Mouse (Mus musculus) MEL (cell line): ENCODE data around the gene Tnfaip2. TPM values are rescaled to one million over a fixed set of nuclear protein-coding genes. Genes with fewer than 3 reads are reported as not detected.

ENCODE experiments used
- DNase-seq: peaks from one replicate; pipeline ENCODE4 v3.0.0; 2011; ENCODE audit warnings: low read depth, low spot score
- H3K27ac ChIP-seq: 2 replicates; pipeline ENCODE4 v1.5.1; 2012; ENCODE audit warnings: low read depth, mild to moderate bottlenecking, control low read depth, low read length, moderate library complexity; ENCODE audit not compliant: control insufficient read depth
- H3K27me3 ChIP-seq, 2 experiments: fragments of 150-350 bp in 1 of 2; sonication (generic) in 1 of 2; 2 replicates each; pipeline ENCODE4 v1.6.1; 2012; ENCODE audit warnings: low read length in 2 of 2, mild to moderate bottlenecking in 2 of 2, improper control_type of control experiment in 1 of 2, moderate library complexity in 1 of 2; ENCODE audit not compliant: insufficient read depth in 2 of 2, control insufficient read depth in 1 of 2
- H3K36me3 ChIP-seq, 2 experiments: 2 replicates each; pipeline ENCODE4 v1.6.1; 2012 to 2014; ENCODE audit warnings: low read length in 2 of 2, improper control_type of control experiment in 1 of 2, inconsistent platforms in 1 of 2, mild to moderate bottlenecking in 1 of 2; ENCODE audit not compliant: insufficient read depth in 2 of 2, control insufficient read depth in 1 of 2
- H3K4me1 ChIP-seq, 2 experiments: fragments of 150-350 bp in 1 of 2; sonication (generic) in 1 of 2; 2 replicates each; pipeline ENCODE4 v1.6.1; 2012; ENCODE audit warnings: low read length in 2 of 2, improper control_type of control experiment in 1 of 2, mild to moderate bottlenecking in 1 of 2; ENCODE audit not compliant: insufficient read depth in 2 of 2, control insufficient read depth in 1 of 2
- H3K4me3 ChIP-seq, 2 experiments: fragments of 150-350 bp in 1 of 2; sonication (generic) in 1 of 2; 2 replicates each; pipeline ENCODE4 v1.5.1; 2012; ENCODE audit warnings: low read depth in 2 of 2, low read length in 2 of 2, mild to moderate bottlenecking in 2 of 2, moderate library complexity in 2 of 2, control low read depth in 1 of 2, improper control_type of control experiment in 1 of 2; ENCODE audit not compliant: control insufficient read depth in 1 of 2, insufficient read depth in 1 of 2
- H3K79me2 ChIP-seq: 2 replicates; pipeline ENCODE4 v1.6.1; 2012; ENCODE audit warnings: mild to moderate bottlenecking, low read length, moderate library complexity; ENCODE audit not compliant: control insufficient read depth, poor library complexity, insufficient read depth
- H3K9ac ChIP-seq: 2 replicates; pipeline ENCODE4 v1.6.1; 2012; ENCODE audit warnings: low read depth, mild to moderate bottlenecking, control low read depth, low read length, moderate library complexity; ENCODE audit not compliant: control insufficient read depth, poor library complexity, severe bottlenecking
- H3K9me3 ChIP-seq: fragments of 150-350 bp; sonication (generic); replicated peaks from 2 replicates; pipeline ENCODE4 v1.6.1; 2012; ENCODE audit warnings: mild to moderate bottlenecking, low read length, improper control_type of control experiment, moderate library complexity; ENCODE audit not compliant: insufficient read depth
- BHLHE40 ChIP-seq: IDR thresholded peaks from 2 replicates; pipeline ENCODE4 v1.6.1; 2012; ENCODE audit warnings: low read depth, mild to moderate bottlenecking, inconsistent platforms, low read length, improper control_type of control experiment, borderline replicate concordance
- CHD1 ChIP-seq: IDR thresholded peaks from 2 replicates; pipeline ENCODE4 v1.6.1; 2012; ENCODE audit warnings: low read depth, mild to moderate bottlenecking, inconsistent platforms, low read length, improper control_type of control experiment
- CHD2 ChIP-seq: IDR thresholded peaks from 2 replicates; pipeline ENCODE4 v1.6.1; 2011; ENCODE audit warnings: low read length, improper control_type of control experiment
- CTCF ChIP-seq, 3 experiments: IDR thresholded peaks in 2 of 3; conservative IDR thresholded peaks in 1 of 3; 2 replicates each; pipeline ENCODE4 v1.5.1; 2011 to 2012; ENCODE audit warnings: low read length in 3 of 3, low read depth in 2 of 3, mild to moderate bottlenecking in 2 of 3, improper control_type of control experiment in 1 of 3, inconsistent platforms in 1 of 3, mixed read lengths in 1 of 3, moderate library complexity in 1 of 3; ENCODE audit not compliant: control insufficient read depth in 1 of 3, insufficient read depth in 1 of 3, poor library complexity in 1 of 3, severe bottlenecking in 1 of 3
- EP300 ChIP-seq, 2 experiments: IDR thresholded peaks; 2 replicates each; pipeline ENCODE4 v1.6.1; 2011; ENCODE audit warnings: improper control_type of control experiment in 2 of 2, low read length in 2 of 2, low read depth in 1 of 2, mild to moderate bottlenecking in 1 of 2
- ETS1 ChIP-seq: IDR thresholded peaks from 2 replicates; pipeline ENCODE4 v1.6.1; 2012; ENCODE audit warnings: low read depth, mild to moderate bottlenecking, inconsistent platforms, low read length, improper control_type of control experiment, moderate library complexity
- GABPA ChIP-seq: IDR thresholded peaks from 2 replicates; pipeline ENCODE4 v1.6.1; 2012; ENCODE audit warnings: low read depth, mild to moderate bottlenecking, inconsistent platforms, low read length, improper control_type of control experiment, moderate library complexity
- HCFC1 ChIP-seq: IDR thresholded peaks from 2 replicates; pipeline ENCODE4 v1.6.1; 2012; ENCODE audit warnings: low read depth, mild to moderate bottlenecking, inconsistent platforms, low read length, improper control_type of control experiment, moderate library complexity
- JUND ChIP-seq: IDR thresholded peaks from 2 replicates; pipeline ENCODE4 v1.6.1; 2011; ENCODE audit warnings: low read depth, mild to moderate bottlenecking, improper control_type of control experiment, low read length
- KAT2A ChIP-seq: conservative IDR thresholded peaks from 2 replicates; pipeline ENCODE4 v1.6.1; 2012; ENCODE audit warnings: low read depth, low read length, improper control_type of control experiment, inconsistent platforms
- MAFK ChIP-seq: IDR thresholded peaks from 2 replicates; pipeline ENCODE4 v1.6.1; 2011; ENCODE audit warnings: low read depth, mild to moderate bottlenecking, low read length, improper control_type of control experiment, borderline replicate concordance
- MAX ChIP-seq: IDR thresholded peaks from 2 replicates; pipeline ENCODE4 v1.6.1; 2011; ENCODE audit warnings: low read length, improper control_type of control experiment
- MEF2A ChIP-seq: IDR thresholded peaks from 2 replicates; pipeline ENCODE4 v1.6.1; 2014; ENCODE audit warnings: low read depth, mild to moderate bottlenecking, inconsistent platforms, low read length, improper control_type of control experiment; ENCODE audit not compliant: poor library complexity, insufficient replicate concordance, severe bottlenecking; ENCODE audit errors: extremely low read depth
- MXI1 ChIP-seq: IDR thresholded peaks from 2 replicates; pipeline ENCODE4 v1.6.1; 2011; ENCODE audit warnings: mild to moderate bottlenecking, low read depth, low read length, improper control_type of control experiment
- MYB ChIP-seq: IDR thresholded peaks from 2 replicates; pipeline ENCODE4 v1.6.1; 2011; ENCODE audit warnings: mild to moderate bottlenecking, low read depth, low read length, improper control_type of control experiment
- MYC ChIP-seq: IDR thresholded peaks from 2 replicates; pipeline ENCODE4 v1.6.1; 2011; ENCODE audit warnings: low read depth, mild to moderate bottlenecking, low read length, improper control_type of control experiment, moderate library complexity
- NELFE ChIP-seq: IDR thresholded peaks from 2 replicates; pipeline ENCODE4 v1.6.1; 2011; ENCODE audit warnings: low read depth, low read length, improper control_type of control experiment
- POLR2AphosphoS5 ChIP-seq: IDR thresholded peaks from 2 replicates; pipeline ENCODE4 v1.6.1; 2012; ENCODE audit warnings: low read depth, borderline replicate concordance, mild to moderate bottlenecking, inconsistent platforms, low read length, moderate library complexity, mixed read lengths
- RAD21 ChIP-seq: IDR thresholded peaks from 2 replicates; pipeline ENCODE4 v1.6.1; 2011; ENCODE audit warnings: mild to moderate bottlenecking, low read depth, low read length, improper control_type of control experiment
- RCOR1 ChIP-seq: IDR thresholded peaks from 2 replicates; pipeline ENCODE4 v1.6.1; 2012; ENCODE audit warnings: low read depth, mild to moderate bottlenecking, inconsistent platforms, low read length, improper control_type of control experiment
- SIN3A ChIP-seq: IDR thresholded peaks from 2 replicates; pipeline ENCODE4 v1.6.1; 2012; ENCODE audit warnings: low read length, improper control_type of control experiment, inconsistent platforms
- TAL1 ChIP-seq: IDR thresholded peaks from 2 replicates; pipeline ENCODE4 v1.6.1; 2012; ENCODE audit warnings: mild to moderate bottlenecking, inconsistent platforms, low read length, moderate library complexity, mixed read lengths
- TCF12 ChIP-seq: IDR thresholded peaks from 2 replicates; pipeline ENCODE4 v1.6.1; 2014; ENCODE audit warnings: low read depth, mild to moderate bottlenecking, inconsistent platforms, low read length, improper control_type of control experiment, moderate library complexity
- USF1 ChIP-seq: IDR thresholded peaks from 2 replicates; pipeline ENCODE4 v1.6.1; 2014; ENCODE audit warnings: low read depth, mild to moderate bottlenecking, inconsistent platforms, low read length, improper control_type of control experiment, moderate library complexity
- USF2 ChIP-seq, 2 experiments: IDR thresholded peaks; 2 replicates each; pipeline ENCODE4 v1.6.1; 2011 to 2012; ENCODE audit warnings: improper control_type of control experiment in 2 of 2, low read length in 2 of 2, borderline replicate concordance in 1 of 2, inconsistent platforms in 1 of 2, low read depth in 1 of 2, mild to moderate bottlenecking in 1 of 2; ENCODE audit not compliant: insufficient read depth in 1 of 2
- ZKSCAN1 ChIP-seq: IDR thresholded peaks from 2 replicates; pipeline ENCODE4 v1.6.1; 2012; ENCODE audit warnings: low read depth, mild to moderate bottlenecking, inconsistent platforms, low read length, improper control_type of control experiment, moderate library complexity
- ZMIZ1 ChIP-seq: IDR thresholded peaks from 2 replicates; pipeline ENCODE4 v1.6.1; 2012; ENCODE audit warnings: low read depth, mild to moderate bottlenecking, inconsistent platforms, low read length, improper control_type of control experiment, moderate library complexity
- ZNF384 ChIP-seq: IDR thresholded peaks from 2 replicates; pipeline ENCODE4 v1.6.1; 2012; ENCODE audit warnings: low read depth, mild to moderate bottlenecking, inconsistent platforms, low read length, improper control_type of control experiment
- polyA plus RNA-seq, 2 experiments: library from polyadenylated mRNA; stranded (reverse) in 1 of 2; unstranded in 1 of 2; fragments of >175 nt in 1 of 2; fragments of >200 nt in 1 of 2; gene quantifications; 2 replicates each; pipeline versions ENCODE4 v1.2.1 to v1.2.4; 2012; ENCODE audit warnings: low replicate concordance in 2 of 2, low read depth in 1 of 2; ENCODE audit not compliant: insufficient read length in 2 of 2, insufficient read depth in 1 of 2, missing spikeins in 1 of 2
- total RNA-seq: library from RNA; depleted of rRNA; stranded (reverse); fragments of 300-350 nt; gene quantifications from 2 replicates; pipeline ENCODE4 v1.2.3, GENCODE M21; 2012

Tnfaip2 gene
- total and polyA plus RNA-seq, 3 experiments, result 51.4 to 77.2 (median 66.8) TPM

DNA sequence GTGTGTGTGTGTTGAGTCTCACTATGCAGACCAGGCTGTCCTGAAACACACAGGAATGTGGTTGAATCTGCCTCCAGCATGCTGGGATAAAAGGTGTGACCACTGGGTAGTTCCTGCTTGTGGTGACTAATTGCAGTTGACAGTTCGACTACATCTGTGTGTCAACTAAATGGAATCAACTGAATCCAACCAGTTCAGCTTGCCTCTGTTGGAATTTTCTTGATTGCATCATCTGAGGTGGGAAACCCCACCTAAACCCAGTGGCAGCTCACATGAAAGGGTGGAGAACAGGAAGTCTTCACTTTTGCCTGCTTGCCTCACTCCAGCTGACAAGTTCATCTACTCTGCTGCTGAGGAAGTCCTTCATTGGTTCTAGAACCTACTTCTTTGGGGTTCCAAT, 28.9 kb downstream of the Tnfaip2 start:
- no peaks in the 10 kb centered on the region for H3K9me3 ChIP-seq
- TF ChIP-seq CHD2, result no peak
- no peak for TF ChIP-seq USF2 (IDR thresholded peaks at IDR 0.05; ENCODE audit: borderline replicate concordance in 1 of 2, insufficient read depth in 1 of 2, low read depth in 1 of 2, low read length in 2 of 2)
- TF ChIP-seq TAL1, result no peak
- no peak for TF ChIP-seq TCF12
- TF ChIP-seq MEF2A, result no peak
- no peak for TF ChIP-seq BHLHE40
- no peak for TF ChIP-seq ZKSCAN1
- TF ChIP-seq SIN3A, result no peak
- no peak for TF ChIP-seq HCFC1
- TF ChIP-seq CHD1, result no peak
- TF ChIP-seq GABPA, result no peak
- no peak for TF ChIP-seq ZNF384
- no peak for TF ChIP-seq MAX
- no peak for TF ChIP-seq NELFE
- TF ChIP-seq CTCF (IDR thresholded peaks at IDR 0.05 in 2 of 3, conservative IDR thresholded peaks at IDR 0.05 in 1 of 3; ENCODE audit: control insufficient read depth in 1 of 3, insufficient read depth in 1 of 3, low read depth in 2 of 3, low read length in 3 of 3, poor library complexity in 1 of 3, severe bottlenecking in 1 of 3), result no peak
- TF ChIP-seq MYC, result no peak
- no peak for TF ChIP-seq KAT2A
- TF ChIP-seq EP300 (IDR thresholded peaks at IDR 0.05; ENCODE audit: low read depth in 1 of 2, low read length in 2 of 2), result no peak
- no peak overlapping the region for H3K27ac ChIP-seq
- H3K4me3 ChIP-seq, result no peak overlapping the region
- H3K4me1 ChIP-seq, result no peaks in the 10 kb centered on the region
- no peaks in the 10 kb centered on the region for H3K36me3 ChIP-seq
- peaks cover 2 to 11% of the 10 kb centered on the region in 2 experiments for H3K27me3 ChIP-seq
- H3K79me2 ChIP-seq, result no peaks in the 10 kb centered on the region
- no peak for DNase-seq
- H3K9ac ChIP-seq, result no peak overlapping the region

DNA sequence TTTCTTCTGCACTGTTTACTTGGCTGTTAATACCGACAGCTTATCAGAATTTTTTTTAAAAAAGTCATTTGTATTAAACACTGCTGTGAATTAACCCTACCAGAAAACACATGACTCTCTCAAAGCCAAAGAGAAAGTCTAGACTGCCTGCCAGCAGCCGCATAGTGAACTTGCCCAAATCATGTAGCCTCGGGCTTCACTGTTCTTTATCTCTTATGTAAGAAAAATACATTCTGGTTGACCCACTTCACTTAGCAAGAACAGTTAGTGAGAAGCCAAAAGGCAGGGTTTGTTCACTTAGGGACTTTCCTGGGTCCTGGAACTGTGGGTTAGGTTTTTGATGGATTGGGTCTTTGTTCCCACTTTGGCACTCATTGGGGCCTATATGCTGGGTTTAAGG, 29.5 kb downstream of the Tnfaip2 start:
- Histone ChIP-seq H3K9ac (no peak overlapping the region), H3K4me1 (no peaks in the 10 kb centered on the region), H3K36me3 (no peaks in the 10 kb centered on the region), H3K27me3 (peaks cover 4 to 10% of the 10 kb centered on the region in 2 experiments), H3K79me2 (no peaks in the 10 kb centered on the region), H3K27ac (no peak overlapping the region), H3K9me3 (no peaks in the 10 kb centered on the region), H3K4me3 (no peak overlapping the region)
- no peak for TF ChIP-seq MXI1
- TF ChIP-seq CHD1, result no peak
- TF ChIP-seq USF1, result no peak
- TF ChIP-seq TCF12, result no peak
- no peak for TF ChIP-seq HCFC1
- TF ChIP-seq JUND, result no peak
- no peak for TF ChIP-seq MAFK
- TF ChIP-seq POLR2AphosphoS5, result no peak
- no peak for TF ChIP-seq RCOR1
- TF ChIP-seq ZNF384, result no peak
- no peak for TF ChIP-seq ETS1
- no peak for TF ChIP-seq ZMIZ1
- TF ChIP-seq NELFE, result no peak
- TF ChIP-seq RAD21, result no peak
- TF ChIP-seq MYB, result no peak
- DNase-seq, result no peak
